Mouse (Mus musculus) hindbrain, embryonic 14.5 days (tissue): ENCODE results near the gene Chrd. TPM values are rescaled to one million over a fixed set of nuclear protein-coding genes. Genes with fewer than 3 reads are reported as not detected.

Source experiments
- ATAC-seq: fragments of 200-750 bp; cut with Nextera tagmentation; 2 replicates; pipeline ENCODE4 v1.8.0; 2017; ENCODE audit warnings: moderate number of reproducible peaks, mild to moderate bottlenecking, moderate TSS enrichment, moderate library complexity; ENCODE audit not compliant: low FRiP score
- DNase-seq: peaks from one replicate; pipeline ENCODE4 v3.0.0-alpha.2; 2015; ENCODE audit warnings: low spot score
- H3K27ac ChIP-seq: fragments of 300-500 bp; sonication (generic); 2 replicates; pipeline ENCODE4 v1.5.1; 2014; ENCODE audit warnings: mild to moderate bottlenecking, moderate library complexity
- H3K27me3 ChIP-seq: fragments of 300-500 bp; sonication (generic); 2 replicates; pipeline ENCODE4 v1.6.1; 2014; ENCODE audit warnings: mild to moderate bottlenecking, low read length, mixed read lengths; ENCODE audit not compliant: control insufficient read depth, insufficient read depth
- H3K36me3 ChIP-seq: fragments of 300-500 bp; sonication (generic); replicated peaks from 2 replicates; pipeline ENCODE4 v1.6.1; 2014; ENCODE audit not compliant: control insufficient read depth, insufficient read depth
- H3K4me1 ChIP-seq: fragments of 300-500 bp; sonication (generic); replicated peaks from 2 replicates; pipeline ENCODE4 v1.6.1; 2014; ENCODE audit warnings: antibody characterized with exemption, low read length, mixed read lengths; ENCODE audit not compliant: control insufficient read depth, insufficient read depth
- H3K4me2 ChIP-seq: fragments of 300-500 bp; sonication (generic); replicated peaks from 2 replicates; pipeline ENCODE4 v1.6.1; 2014; ENCODE audit warnings: mild to moderate bottlenecking, moderate library complexity
- H3K4me3 ChIP-seq: fragments of 300-500 bp; sonication (generic); replicated peaks from 2 replicates; pipeline ENCODE4 v1.5.1; 2014; ENCODE audit warnings: mild to moderate bottlenecking, low read length
- H3K9ac ChIP-seq: fragments of 300-500 bp; sonication (generic); 2 replicates; pipeline ENCODE4 v1.6.1; 2014
- H3K9me3 ChIP-seq: fragments of 300-500 bp; sonication (generic); 2 replicates; pipeline ENCODE4 v1.6.1; 2016; ENCODE audit warnings: low read length; ENCODE audit not compliant: control insufficient read depth
- WGBS: fragments of 180-500 bp; shearing (Covaris S2); extraction: QIAGEN DNeasy Blood & Tissue Kit; methylation state at CpG from one replicate; pipeline ENCODE4 v1.1.7; 2014; 5-methylcytosine and 5-hydroxymethylcytosine counted together
- polyA plus RNA-seq: library from polyadenylated mRNA; unstranded; fragments of >200 nt; fragmentation: Nextera tagmentation; extraction: Ambion mirVana; gene quantifications from 2 replicates; pipeline ENCODE4 v1.2.1, GENCODE M21; 2014

The Chrd gene
- polyA plus RNA-seq, 1 experiment from 2014 or later, result 7.3 TPM

DNA sequence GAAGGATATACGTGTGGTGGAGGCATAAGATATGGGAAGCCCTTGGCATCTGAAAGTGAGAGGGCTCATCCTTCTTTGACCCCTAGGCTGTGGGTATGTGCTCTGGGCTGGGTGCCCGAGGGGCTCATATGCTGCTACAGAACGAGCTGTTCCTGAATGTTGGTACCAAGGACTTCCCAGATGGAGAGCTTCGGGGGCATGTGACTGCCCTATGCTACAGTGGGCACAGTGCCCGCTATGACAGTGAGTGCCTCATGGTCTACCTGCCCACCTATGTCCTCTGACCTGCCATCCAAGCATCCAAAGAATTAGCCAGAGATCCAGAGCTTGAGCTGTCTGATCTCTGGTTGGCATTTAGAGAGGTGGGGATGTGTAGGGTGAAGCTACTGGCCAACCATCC is 3.9 kb downstream of the Chrd start:
- H3K4me1 ChIP-seq, result peaks cover 16% of the 10 kb centered on the region
- ATAC-seq (no peak), DNase-seq (no peak)
- H3K9ac ChIP-seq, result no peak overlapping the region
- 0 out of 2 replicates have a peak, but pooled peaks cover 19% of the 10 kb centered on the region for H3K36me3 ChIP-seq
- 92% methylated on average over 5 of the region's 5 CpGs for WGBS
- H3K9me3 ChIP-seq, result no peaks in the 10 kb centered on the region
- no peak overlapping the region for H3K27ac ChIP-seq
- H3K27me3 ChIP-seq, result peaks cover 10% of the 10 kb centered on the region
- no peak overlapping the region for H3K4me2 ChIP-seq
- H3K4me3 ChIP-seq, result no peak overlapping the region

DNA sequence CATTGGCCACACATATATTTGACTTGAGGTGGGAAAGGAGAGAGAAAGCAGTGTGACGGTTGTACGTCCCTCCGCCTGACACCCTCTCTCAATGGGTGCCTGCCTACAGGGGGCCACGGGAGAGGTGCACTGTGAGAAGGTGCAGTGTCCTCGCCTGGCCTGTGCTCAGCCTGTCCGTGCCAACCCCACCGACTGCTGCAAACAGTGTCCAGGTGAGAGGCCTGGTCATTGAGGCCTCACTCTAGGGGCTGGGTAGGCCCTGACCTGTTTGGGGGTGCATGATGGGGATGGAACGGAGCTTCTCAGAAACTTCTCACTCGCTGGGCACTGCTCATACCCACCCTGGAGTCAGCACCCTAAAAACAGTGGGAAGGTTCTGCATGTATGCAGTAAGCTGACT is 6.9 kb downstream of the Chrd start:
- DNase-seq, result no peak
- Histone ChIP-seq H3K9me3 (no peaks in the 10 kb centered on the region), H3K27me3 (peaks cover 6% of the 10 kb centered on the region), H3K4me3 (no peak overlapping the region), H3K9ac (no peak overlapping the region), H3K36me3 (0 out of 2 replicates have a peak, but pooled peaks cover 19% of the 10 kb centered on the region), H3K27ac (no peak overlapping the region), H3K4me2 (no peak overlapping the region), H3K4me1 (no peaks in the 10 kb centered on the region)
- ATAC-seq, result no peak
- 95% methylated on average over 9 of the region's 9 CpGs for WGBS

DNA sequence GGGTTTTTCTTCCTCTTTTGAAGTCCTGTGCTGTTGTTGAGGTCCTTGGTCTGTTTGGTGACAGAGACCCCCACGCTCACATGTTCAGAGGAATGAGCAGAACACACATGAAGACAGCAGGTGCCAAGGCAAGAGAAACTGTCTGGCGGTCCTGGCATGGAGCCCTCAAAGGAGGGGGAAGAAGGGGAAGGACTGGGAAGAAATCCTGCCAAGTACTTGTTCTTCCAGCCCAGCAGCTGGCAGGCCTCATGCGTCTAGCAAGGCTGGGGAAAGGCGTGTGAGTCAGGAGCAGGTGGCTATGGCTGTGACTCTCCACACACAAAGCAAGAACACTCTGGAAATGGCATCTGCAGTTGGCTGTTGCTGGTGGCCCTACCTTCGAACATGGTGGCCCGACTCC is 13.7 kb downstream of the Chrd start:
- H3K4me3 ChIP-seq, result no peak overlapping the region
- no peaks in the 10 kb centered on the region for H3K9me3 ChIP-seq
- no peak overlapping the region for H3K27ac ChIP-seq
- DNase-seq (peak; percentile 45), ATAC-seq (no peak; the same call in 1 of the 2 replicates)
- H3K27me3 ChIP-seq, result no peaks in the 10 kb centered on the region
- H3K4me2 ChIP-seq, result no peak overlapping the region
- no peaks in the 10 kb centered on the region for H3K36me3 ChIP-seq
- WGBS, result 72% methylated on average over 6 of the region's 6 CpGs
- no peaks in the 10 kb centered on the region for H3K4me1 ChIP-seq
- no peak overlapping the region for H3K9ac ChIP-seq

DNA sequence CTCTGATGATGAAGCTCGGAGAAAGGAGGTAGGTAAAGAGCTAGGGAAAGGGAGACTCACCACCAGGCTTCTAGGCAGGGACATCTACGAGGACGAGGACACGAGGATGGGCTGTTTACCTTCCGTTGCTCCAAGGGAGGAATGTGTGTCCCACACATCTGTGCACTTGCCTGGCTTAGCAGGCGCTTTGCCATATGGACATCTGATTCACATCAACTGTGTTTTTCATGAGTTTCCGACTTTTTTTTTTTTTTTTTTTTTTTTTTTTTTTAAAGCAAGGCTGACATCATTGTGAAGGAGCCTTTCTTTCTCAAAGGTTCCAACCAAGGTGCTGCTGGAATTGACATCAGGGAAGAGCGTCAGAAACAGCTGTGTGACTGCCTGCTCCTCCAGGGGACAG is 17.6 kb downstream of the Chrd start:
- no peak for DNase-seq
- Histone ChIP-seq H3K4me2 (no peak overlapping the region), H3K27ac (no peak overlapping the region), H3K4me1 (no peaks in the 10 kb centered on the region), H3K4me3 (no peak overlapping the region), H3K9ac (no peak overlapping the region), H3K27me3 (no peaks in the 10 kb centered on the region), H3K9me3 (no peaks in the 10 kb centered on the region), H3K36me3 (no peaks in the 10 kb centered on the region)
- ATAC-seq, result no peak
- 71% methylated on average over 8 of the region's 8 CpGs for WGBS

DNA sequence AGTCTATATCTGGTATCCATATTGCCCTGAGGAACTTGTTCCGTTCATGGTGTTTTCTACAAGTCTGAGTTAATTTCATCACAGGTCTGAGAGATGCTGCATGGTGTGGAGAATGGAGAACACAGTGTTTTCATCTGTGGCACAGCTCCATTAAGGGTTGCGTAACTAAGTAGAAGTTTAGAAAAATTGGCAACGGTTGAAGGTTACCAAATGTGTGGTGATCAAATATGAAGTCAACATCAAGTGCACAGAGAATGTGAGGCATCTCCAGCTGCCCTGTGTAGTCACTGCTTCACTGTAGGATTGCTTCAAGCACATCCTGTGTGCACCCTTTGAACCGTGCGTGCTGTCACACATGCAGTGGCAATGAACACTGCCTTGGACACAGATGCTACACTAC is 23.1 kb downstream of the Chrd start:
- Histone ChIP-seq H3K27me3 (no peaks in the 10 kb centered on the region), H3K27ac (no peak overlapping the region), H3K4me1 (no peaks in the 10 kb centered on the region), H3K36me3 (no peaks in the 10 kb centered on the region), H3K9me3 (no peaks in the 10 kb centered on the region), H3K9ac (no peak overlapping the region), H3K4me3 (no peak overlapping the region), H3K4me2 (no peak overlapping the region)
- 96% methylated on average over 5 of the region's 5 CpGs for WGBS
- ATAC-seq, result no peak
- DNase-seq, result no peak

DNA sequence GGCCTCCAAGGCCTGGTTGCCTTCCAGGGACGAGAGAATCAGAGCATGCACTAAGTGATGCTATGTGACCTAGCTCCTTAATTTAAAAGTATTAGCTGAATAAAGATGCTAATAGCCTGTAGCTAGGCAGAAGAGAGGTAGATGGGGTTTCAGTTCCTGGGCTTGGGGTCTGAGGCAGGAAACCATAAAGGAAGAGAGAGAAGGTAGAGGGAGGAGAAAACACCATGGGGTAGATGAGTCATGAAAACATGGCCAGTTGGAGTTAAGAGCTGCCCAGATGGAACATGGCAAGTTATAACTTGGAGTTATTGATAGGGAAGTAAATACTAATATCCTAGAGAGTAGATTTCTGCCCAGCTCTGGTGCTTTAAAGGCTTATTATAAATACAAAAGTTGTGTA is 24.5 kb downstream of the Chrd start:
- 78% methylated on average over 1 of the region's 1 CpGs for WGBS
- no peak overlapping the region for H3K9ac ChIP-seq
- H3K9me3 ChIP-seq, result no peaks in the 10 kb centered on the region

DNA sequence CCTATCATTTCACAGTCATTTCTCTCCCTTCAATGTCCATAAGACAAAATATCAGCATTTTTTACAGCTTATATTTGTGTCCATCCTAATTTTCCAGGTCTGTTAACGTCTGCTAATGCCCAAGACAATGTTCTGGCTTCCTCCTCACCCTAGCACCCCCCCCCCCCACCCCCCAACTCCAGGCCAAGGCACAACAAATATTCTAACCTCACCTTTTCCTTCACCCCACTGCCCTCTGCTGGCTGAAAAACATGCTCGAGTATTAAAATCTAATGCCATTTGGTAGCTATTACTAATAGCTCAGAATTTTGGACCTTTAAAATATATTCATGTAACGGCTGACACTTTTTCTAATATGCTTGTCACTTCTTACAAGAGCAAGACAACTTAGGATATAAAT is 28.8 kb downstream of the Chrd start:
- Histone ChIP-seq H3K4me1 (no peaks in the 10 kb centered on the region), H3K4me2 (no peak overlapping the region), H3K9me3 (no peaks in the 10 kb centered on the region), H3K36me3 (no peaks in the 10 kb centered on the region), H3K27me3 (no peaks in the 10 kb centered on the region), H3K27ac (no peak overlapping the region), H3K9ac (no peak overlapping the region), H3K4me3 (no peak overlapping the region)
- WGBS, result 16% methylated on average over 3 of the region's 3 CpGs
- DNase-seq (peak; percentile 64), ATAC-seq (no peak)

More for the DNA sequence above, 24.5 kb downstream of the Chrd start:
- Histone ChIP-seq H3K4me1 (no peaks in the 10 kb centered on the region), H3K36me3 (no peaks in the 10 kb centered on the region), H3K27ac (no peak overlapping the region), H3K27me3 (no peaks in the 10 kb centered on the region), H3K4me2 (no peak overlapping the region), H3K4me3 (no peak overlapping the region)
- DNase-seq, result no peak
- no peak for ATAC-seq

DNA sequence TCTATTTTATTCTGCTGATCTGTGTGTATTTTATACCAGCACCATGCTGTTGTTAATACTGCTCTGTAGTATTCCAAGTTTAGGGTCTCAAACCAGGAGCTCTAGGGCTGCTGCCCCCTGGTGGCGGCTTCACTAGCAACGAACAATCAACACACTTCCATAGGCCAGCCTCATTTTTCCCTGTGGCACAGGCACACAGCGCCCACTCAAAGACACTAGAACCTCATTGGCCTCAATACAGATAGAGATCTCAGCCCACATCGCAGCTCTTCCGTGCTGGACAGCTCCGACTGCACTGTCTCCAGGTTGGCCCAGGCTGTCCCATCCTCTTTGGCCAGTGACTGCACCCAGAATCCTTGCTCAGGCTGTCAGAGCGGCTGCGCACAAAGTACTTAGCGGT is 32.3 kb downstream of the Chrd start:
- H3K9me3 ChIP-seq, result no peaks in the 10 kb centered on the region
- WGBS, result 54% methylated on average over 9 of the region's 9 CpGs
- no peaks in the 10 kb centered on the region for H3K4me1 ChIP-seq
- H3K9ac ChIP-seq, result no peak overlapping the region
- no peak overlapping the region for H3K27ac ChIP-seq
- DNase-seq (peak; percentile 57), ATAC-seq (no peak)
- H3K4me2 ChIP-seq, result no peak overlapping the region
- H3K4me3 ChIP-seq, result no peak overlapping the region
- no peaks in the 10 kb centered on the region for H3K27me3 ChIP-seq
- H3K36me3 ChIP-seq, result no peaks in the 10 kb centered on the region

DNA sequence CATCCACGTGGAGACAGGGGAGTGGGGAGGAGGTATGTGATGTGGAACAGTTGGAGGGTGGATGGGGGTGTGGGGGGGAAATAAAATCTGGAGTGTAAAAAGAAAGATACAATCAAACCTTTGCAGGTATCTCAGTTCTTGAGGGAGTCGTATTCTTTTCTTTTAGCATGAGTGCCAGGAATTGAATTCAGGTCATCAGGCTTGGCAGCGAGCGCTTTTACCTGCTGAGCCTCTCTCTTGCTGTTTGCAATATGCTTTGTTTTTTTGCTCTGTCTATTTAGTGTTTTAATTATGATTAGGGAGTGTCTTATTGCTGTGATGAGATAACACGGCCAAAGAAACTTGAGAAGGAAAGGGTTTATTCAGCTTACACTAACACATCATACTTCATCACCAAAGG is 42.1 kb downstream of the Chrd start:
- ATAC-seq, result no peak

DNA sequence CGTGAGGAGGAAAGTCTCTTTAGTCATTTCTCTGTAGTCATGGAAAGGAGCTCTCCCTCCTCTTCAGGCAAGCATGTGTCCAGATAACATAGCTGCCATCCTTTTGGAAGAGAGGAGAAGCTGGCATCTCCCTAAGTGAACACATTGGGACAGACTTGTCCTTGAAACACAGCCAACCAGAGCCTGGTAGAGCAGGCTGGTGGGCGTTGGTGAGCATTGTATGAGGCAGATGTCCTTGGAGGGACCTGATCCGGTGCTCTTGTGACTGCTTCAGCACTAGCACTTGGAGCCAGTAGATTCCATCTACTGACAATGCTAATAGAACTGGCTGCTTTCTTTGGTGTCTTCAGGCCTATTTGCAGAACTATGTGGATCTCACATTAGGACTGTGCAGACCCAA is 46.9 kb downstream of the Chrd start:
- Histone ChIP-seq H3K27ac (no peak overlapping the region), H3K9ac (no peak overlapping the region), H3K4me3 (no peak overlapping the region), H3K36me3 (no peaks in the 10 kb centered on the region), H3K27me3 (no peaks in the 10 kb centered on the region), H3K9me3 (no peaks in the 10 kb centered on the region), H3K4me1 (no peaks in the 10 kb centered on the region), H3K4me2 (no peak overlapping the region)
- WGBS, result 95% methylated on average over 3 of the region's 3 CpGs
- ATAC-seq (no peak), DNase-seq (no peak)

More for the DNA sequence above, 42.1 kb downstream of the Chrd start:
- no peak for DNase-seq
- no peaks in the 10 kb centered on the region for H3K27me3 ChIP-seq
- H3K4me2 ChIP-seq, result no peak overlapping the region
- H3K4me1 ChIP-seq, result no peaks in the 10 kb centered on the region
- no peak overlapping the region for H3K9ac ChIP-seq
- WGBS, result 70% methylated on average over 5 of the region's 5 CpGs
- no peak overlapping the region for H3K27ac ChIP-seq
- H3K36me3 ChIP-seq, result no peaks in the 10 kb centered on the region
- no peak overlapping the region for H3K4me3 ChIP-seq
- no peaks in the 10 kb centered on the region for H3K9me3 ChIP-seq
